Comparison of ENCODE assay signal across 23 mouse cellular contexts in the genomic region with DNA sequence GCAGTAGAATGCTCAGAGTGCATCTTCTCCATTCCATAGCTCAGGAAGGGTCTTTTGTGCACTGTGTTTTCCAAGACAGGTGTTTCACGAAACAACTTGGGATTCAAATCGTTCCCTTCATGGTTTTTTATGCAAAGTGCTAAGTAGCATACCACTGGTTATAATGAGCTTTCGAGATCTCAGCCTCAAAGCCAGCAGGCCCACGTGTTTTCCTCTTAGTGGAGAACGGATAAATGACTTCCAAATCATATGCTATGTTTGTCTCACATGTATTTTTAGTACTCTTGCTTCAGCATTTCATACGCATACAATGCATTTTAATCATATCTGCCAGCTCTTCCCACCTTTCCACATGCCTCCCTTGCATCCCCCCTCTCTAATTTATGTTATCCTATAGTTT.
DNase-seq lines count a peak whose midpoint lies in the region; ATAC-seq and TF ChIP-seq lines count a peak whose summit lies in the region.
"Had no signal": no experiment of that assay in that cellular context is flagged by ENCODE, and none has a peak within 500 bp of the region (broad histone marks: within the 10 kb centered on the region; RNA-seq: fewer than 3 reads in every experiment).

No protein-coding gene starts in this region.

- no peak overlapping the region for H3K27ac ChIP-seq in forebrain, postnatal 0 days (ENCODE audit: low read depth, low read length)
- no peak overlapping the region for H3K27ac ChIP-seq in forebrain, embryonic 14.5 days (ENCODE audit: low read depth, low read length)
- H3K27ac ChIP-seq in intestine, embryonic 14.5 days (ENCODE audit: low read depth) = no peak overlapping the region
- no peak overlapping the region for H3K27ac ChIP-seq in intestine, postnatal 0 days (ENCODE audit: low read depth, low read length)
- H3K27ac ChIP-seq: embryonic facial prominence, embryonic 12.5 days; embryonic facial prominence, embryonic 15.5 days; forebrain, embryonic 15.5 days; hindbrain, embryonic 10.5 days; hindbrain, embryonic 13.5 days had no signal

- 0 out of 2 replicates have a peak, but pooled peaks cover 4% of the 10 kb centered on the region for H3K4me1 ChIP-seq in forebrain, postnatal 0 days (ENCODE audit: insufficient read depth)
- no peaks in the 10 kb centered on the region for H3K4me1 ChIP-seq in forebrain, embryonic 14.5 days (ENCODE audit: control insufficient read depth, insufficient read depth, low read length)
- H3K4me1 ChIP-seq in intestine, embryonic 14.5 days (replicated peaks; ENCODE audit: control insufficient read depth, insufficient read depth, low read length) = no peaks in the 10 kb centered on the region
- H3K4me1 ChIP-seq in intestine, postnatal 0 days (replicated peaks; ENCODE audit: control insufficient read depth, insufficient read depth, low read length) = no peaks in the 10 kb centered on the region
- H3K4me1 ChIP-seq: embryonic facial prominence, embryonic 12.5 days; embryonic facial prominence, embryonic 15.5 days; forebrain, embryonic 15.5 days; hindbrain, embryonic 13.5 days had no signal

- no peaks in the 10 kb centered on the region for H3K27me3 ChIP-seq in forebrain, postnatal 0 days (ENCODE audit: insufficient read depth, low read length)
- no peaks in the 10 kb centered on the region for H3K27me3 ChIP-seq in forebrain, embryonic 14.5 days (replicated peaks; ENCODE audit: control insufficient read depth, insufficient read depth, low read length)
- no peaks in the 10 kb centered on the region for H3K27me3 ChIP-seq in intestine, embryonic 14.5 days (replicated peaks; ENCODE audit: control insufficient read depth, insufficient read depth, low read length)
- no peaks in the 10 kb centered on the region for H3K27me3 ChIP-seq in intestine, postnatal 0 days (replicated peaks; ENCODE audit: control insufficient read depth, insufficient read depth, low read length)
- H3K27me3 ChIP-seq: embryonic facial prominence, embryonic 12.5 days; embryonic facial prominence, embryonic 15.5 days; forebrain, embryonic 15.5 days; hindbrain, embryonic 13.5 days had no signal

- H3K9ac ChIP-seq in forebrain, postnatal 0 days = no peak overlapping the region
- H3K9ac ChIP-seq in forebrain, embryonic 14.5 days (ENCODE audit: low read length) = no peak overlapping the region
- no peak overlapping the region for H3K9ac ChIP-seq in intestine, embryonic 14.5 days (ENCODE audit: low read length)
- H3K9ac ChIP-seq in intestine, postnatal 0 days (ENCODE audit: low read depth, low read length) = no peak overlapping the region
- H3K9ac ChIP-seq: embryonic facial prominence, embryonic 12.5 days; embryonic facial prominence, embryonic 15.5 days; forebrain, embryonic 15.5 days; hindbrain, embryonic 13.5 days had no signal

- 0 out of 2 replicates have a peak, but pooled peaks have one; percentile 19 for ATAC-seq in forebrain, postnatal 0 days
- no peak for ATAC-seq in forebrain, embryonic 14.5 days
- no peak for ATAC-seq in intestine, embryonic 14.5 days (replicated peaks; ENCODE audit: low FRiP score, low TSS enrichment, low read depth)
- no peak for ATAC-seq in intestine, postnatal 0 days
- ATAC-seq: activated CD4-positive, CD25-positive, alpha-beta regulatory T cell, adult 4 months; forebrain, embryonic 15.5 days; hindbrain, embryonic 16.5 days had no signal

- TF ChIP-seq CTCF in forebrain, postnatal 0 days (IDR thresholded peaks at IDR 0.05; ENCODE audit: low read depth) = no peak
- TF ChIP-seq CTCF in intestine, postnatal 0 days (IDR thresholded peaks at IDR 0.05; ENCODE audit: low read depth) = no peak

- H3K4me3 ChIP-seq in forebrain, postnatal 0 days (ENCODE audit: low read depth, low read length) = no peak overlapping the region
- no peak overlapping the region for H3K4me3 ChIP-seq in forebrain, embryonic 14.5 days (ENCODE audit: low read depth, low read length)
- H3K4me3 ChIP-seq in intestine, embryonic 14.5 days (ENCODE audit: low read depth, low read length) = no peak overlapping the region
- H3K4me3 ChIP-seq in intestine, postnatal 0 days (ENCODE audit: low read depth, low read length) = no peak overlapping the region
- H3K4me3 ChIP-seq: embryonic facial prominence, embryonic 12.5 days; embryonic facial prominence, embryonic 15.5 days; forebrain, embryonic 15.5 days; hindbrain, embryonic 10.5 days; hindbrain, embryonic 13.5 days had no signal

- no peaks in the 10 kb centered on the region for H3K9me3 ChIP-seq in forebrain, postnatal 0 days (ENCODE audit: low read length)
- no peaks in the 10 kb centered on the region for H3K9me3 ChIP-seq in forebrain, embryonic 14.5 days (replicated peaks; ENCODE audit: control insufficient read depth, low read length)
- no peaks in the 10 kb centered on the region for H3K9me3 ChIP-seq in intestine, embryonic 14.5 days (ENCODE audit: control insufficient read depth, low read length)
- H3K9me3 ChIP-seq in intestine, postnatal 0 days (ENCODE audit: control insufficient read depth) = no peaks in the 10 kb centered on the region
- H3K9me3 ChIP-seq: embryonic facial prominence, embryonic 12.5 days; embryonic facial prominence, embryonic 15.5 days; forebrain, embryonic 15.5 days; hindbrain, embryonic 10.5 days; hindbrain, embryonic 13.5 days had no signal

- 70% methylated on average over 6 of the region's 6 CpGs for WGBS in forebrain, postnatal 0 days
- WGBS in forebrain, embryonic 14.5 days = 93% methylated on average over 6 of the region's 6 CpGs
- WGBS in intestine, embryonic 14.5 days = 88% methylated on average over 6 of the region's 6 CpGs
- WGBS in intestine, postnatal 0 days = 92% methylated on average over 6 of the region's 6 CpGs

- DNase-seq in forebrain, postnatal 0 days = peak; percentile 50
- no peak for DNase-seq in forebrain, embryonic 14.5 days (ENCODE audit: low spot score)
- peak; percentile 6 for DNase-seq in intestine, embryonic 14.5 days (ENCODE audit: low spot score)
- DNase-seq in right cerebral cortex, adult 18-20 months = peak; percentile 22
- no peak for DNase-seq in right cerebral cortex, adult 2 months (ENCODE audit: low spot score in 2 of 2)
- DNase-seq in adrenal gland, adult (ENCODE audit: inconsistent age in 2 of 2, low spot score in 1 of 2) = no peak
- DNase-seq: adrenal gland, postnatal 10 days; adrenal gland, postnatal 36 days; cerebellum, adult 11 months; cerebellum, adult 2 months; cerebellum, adult 9-11 months; cerebellum, postnatal 25 days; gastrocnemius, postnatal 10 days; gastrocnemius, postnatal 36 days had no signal

- H3K4me2 ChIP-seq in forebrain, postnatal 0 days (ENCODE audit: low read depth) = no peak overlapping the region
- no peak overlapping the region for H3K4me2 ChIP-seq in forebrain, embryonic 14.5 days (ENCODE audit: low read length)
- no peak overlapping the region for H3K4me2 ChIP-seq in intestine, embryonic 14.5 days (ENCODE audit: low read length)
- H3K4me2 ChIP-seq in intestine, postnatal 0 days (replicated peaks; ENCODE audit: low read depth) = no peak overlapping the region
- H3K4me2 ChIP-seq: embryonic facial prominence, embryonic 12.5 days; embryonic facial prominence, embryonic 15.5 days; forebrain, embryonic 15.5 days; heart, embryonic 11.5 days; hindbrain, embryonic 13.5 days had no signal

- no peaks in the 10 kb centered on the region for H3K36me3 ChIP-seq in forebrain, postnatal 0 days (ENCODE audit: insufficient read depth)
- no peaks in the 10 kb centered on the region for H3K36me3 ChIP-seq in forebrain, embryonic 14.5 days (ENCODE audit: control insufficient read depth, insufficient read depth, low read length)
- H3K36me3 ChIP-seq in intestine, embryonic 14.5 days (ENCODE audit: control insufficient read depth, insufficient read depth, low read length) = no peaks in the 10 kb centered on the region
- H3K36me3 ChIP-seq in intestine, postnatal 0 days (ENCODE audit: control insufficient read depth, insufficient read depth) = no peaks in the 10 kb centered on the region
- H3K36me3 ChIP-seq: embryonic facial prominence, embryonic 12.5 days; embryonic facial prominence, embryonic 15.5 days; forebrain, embryonic 15.5 days; hindbrain, embryonic 10.5 days; hindbrain, embryonic 13.5 days had no signal

Comparison
In these comparisons a context has a peak if more than half of its experiments do, and no peak if none do; other contexts are left out.
1. DNase-seq: peak in forebrain, postnatal 0 days (single experiment), intestine, embryonic 14.5 days (single experiment) and right cerebral cortex, adult 18-20 months (single experiment); none in forebrain, embryonic 14.5 days (single experiment), right cerebral cortex, adult 2 months (0 of 2) and adrenal gland, adult (0 of 2).